Mouse (Mus musculus) liver, embryonic 14.5 days (tissue): ENCODE results near the gene Fam163b.

Experiments
- CTCF ChIP-seq: IDR thresholded peaks from 2 replicates; pipeline ENCODE4 v1.5.1; 2016; ENCODE audit warnings: antibody characterized with exemption, low read depth, control low read depth
- EP300 ChIP-seq: IDR thresholded peaks from 2 replicates; pipeline ENCODE4 v1.6.1; 2016; ENCODE audit warnings: antibody characterized with exemption, low read depth

DNA sequence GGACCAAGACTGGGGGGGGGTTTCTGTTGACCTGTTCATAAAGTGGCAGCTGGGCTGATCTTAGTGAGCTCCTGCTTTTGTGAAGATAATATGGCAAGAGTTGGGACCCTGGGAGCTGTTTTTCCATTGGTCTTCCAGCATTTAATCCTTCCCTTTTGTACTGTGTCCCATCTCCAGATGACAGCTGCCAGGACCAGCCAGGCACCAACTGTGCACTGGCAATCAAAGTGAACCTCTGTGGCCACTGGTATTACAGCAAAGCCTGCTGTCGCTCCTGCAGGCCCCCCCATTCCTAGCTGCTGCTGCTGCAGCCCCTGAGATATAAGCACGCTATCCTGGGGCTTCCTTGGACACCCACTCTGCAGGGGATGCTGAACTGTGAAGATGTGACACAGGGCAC lies 34.1 kb downstream of the Fam163b start:
- no peak for TF ChIP-seq CTCF
- no peak for TF ChIP-seq EP300
